Mouse (Mus musculus): ENCODE data around the gene Ap3s2.

Gene Ap3s2

GRCm38 (mm10) chr7:79846342-79846741 lies 74.1 kb downstream of the Ap3s2 start:
- DNase-seq (ENCODE audit: low spot score in 2 of 2), result no peak

GRCm38 (mm10) chr7:79844090-79844802 lies 76.2 kb downstream of the Ap3s2 start:
- no peak for DNase-seq (ENCODE audit: low spot score in 2 of 2)

- DNase-seq (ENCODE audit: low spot score in 2 of 2), result no peak
Observed at GRCm38 (mm10) chr7:79842163-79842562, 78.3 kb downstream of the Ap3s2 start.

GRCm38 (mm10) chr7:79837247-79837646 lies 83.2 kb downstream of the Ap3s2 start:
- DNase-seq (ENCODE audit: low spot score in 2 of 2), result no peak

- no peak for DNase-seq (ENCODE audit: low spot score in 2 of 2)
Observed at GRCm38 (mm10) chr7:79835196-79835595, 85.3 kb downstream of the Ap3s2 start.

GRCm38 (mm10) chr7:79832980-79833379 lies 87.5 kb downstream of the Ap3s2 start:
- DNase-seq (ENCODE audit: low spot score in 2 of 2), result no peak

- no peak for DNase-seq (ENCODE audit: low spot score in 2 of 2)
Observed at GRCm38 (mm10) chr7:79831585-79831984, 88.9 kb downstream of the Ap3s2 start.

GRCm38 (mm10) chr7:79831145-79831544 lies 89.3 kb downstream of the Ap3s2 start:
- no peak for DNase-seq (ENCODE audit: low spot score in 2 of 2)

- DNase-seq (ENCODE audit: low spot score in 2 of 2), result no peak
Observed at GRCm38 (mm10) chr7:79828341-79828740, 92.1 kb downstream of the Ap3s2 start.

Measured in frontal cortex, postnatal 14 days (tissue).